Mouse (Mus musculus) kidney, adult 2 months (tissue): ENCODE results near the gene Cnot1. TPM values are rescaled to one million over a fixed set of nuclear protein-coding genes. Genes with fewer than 3 reads are reported as not detected.

Source experiments
- DNase-seq: peaks from one replicate; pipeline ENCODE4 v3.0.0; 2021
- H3K27ac ChIP-seq: fragments of 200-500 bp; 2 replicates; pipeline ENCODE4 v1.5.1; 2012; ENCODE audit warnings: low read depth, low read length, control low read depth, inconsistent platforms; ENCODE audit not compliant: insufficient read depth
- H3K27me3 ChIP-seq: fragments of 200-500 bp; replicated peaks from 2 replicates; pipeline ENCODE4 v1.6.1; 2012; ENCODE audit warnings: mild to moderate bottlenecking, moderate library complexity, low read length, inconsistent platforms; ENCODE audit not compliant: control insufficient read depth, insufficient read depth
- H3K36me3 ChIP-seq: fragments of 200-500 bp; 2 replicates; pipeline ENCODE4 v1.6.1; 2012; ENCODE audit warnings: mild to moderate bottlenecking, moderate library complexity, low read length, inconsistent platforms; ENCODE audit not compliant: control insufficient read depth, insufficient read depth
- H3K4me1 ChIP-seq: fragments of 200-500 bp; 2 replicates; pipeline ENCODE4 v1.6.1; 2011; ENCODE audit warnings: low read length; ENCODE audit not compliant: control insufficient read depth, insufficient read depth
- H3K4me3 ChIP-seq: fragments of 200-500 bp; 2 replicates; pipeline ENCODE4 v1.5.1; 2011; ENCODE audit warnings: mild to moderate bottlenecking, low read depth, low read length, control low read depth; ENCODE audit not compliant: insufficient read depth
- CTCF ChIP-seq: fragments of 200-500 bp; conservative IDR thresholded peaks from 2 replicates; pipeline ENCODE4 v1.5.1; 2011; ENCODE audit warnings: low read depth, mild to moderate bottlenecking, control low read depth, low read length, moderate library complexity, mixed read lengths; ENCODE audit not compliant: insufficient read depth, insufficient read length
- POLR2A ChIP-seq: fragments of 200-500 bp; IDR thresholded peaks from one replicate; pipeline ENCODE4 v1.6.1; 2011; ENCODE audit warnings: low read depth, low read length, control low read depth
- WGBS: fragments of 180-500 bp; shearing (Covaris S2); methylation state at CpG from one replicate; pipeline ENCODE4 v1.1.7; 2018; 5-methylcytosine and 5-hydroxymethylcytosine counted together
- polyA plus RNA-seq: library from polyadenylated mRNA; depleted of rRNA; stranded (reverse); fragments of >200 nt; gene quantifications from 2 replicates; pipeline ENCODE4 v1.2.3, GENCODE M21; 2012

Cnot1 gene
- polyA plus RNA-seq, 1 experiment: 57.4 TPM

GRCm38 (mm10) chr8:95818211-95818610 lies 10.9 kb upstream of the Cnot1 start:
- Histone ChIP-seq H3K4me3 (no peak overlapping the region), H3K27ac (no peak overlapping the region), H3K27me3 (no peaks in the 10 kb centered on the region), H3K36me3 (no peaks in the 10 kb centered on the region), H3K4me1 (no peaks in the 10 kb centered on the region)
- TF ChIP-seq POLR2A: no peak
- no peak for TF ChIP-seq CTCF
- 73% methylated on average over 1 of the region's 1 CpGs for WGBS
- DNase-seq: no peak

- H3K36me3 ChIP-seq: no peaks in the 10 kb centered on the region
- H3K4me3 ChIP-seq: no peak overlapping the region
- no peak for DNase-seq
- no peaks in the 10 kb centered on the region for H3K27me3 ChIP-seq
- TF ChIP-seq POLR2A: no peak
- no peak for TF ChIP-seq CTCF
- H3K27ac ChIP-seq: no peak overlapping the region
- no peaks in the 10 kb centered on the region for H3K4me1 ChIP-seq
- WGBS: 78% methylated on average over 3 of the region's 3 CpGs
These were observed 10.3 kb upstream of the Cnot1 start for GRCm38 (mm10) chr8:95817597-95817996.

- Histone ChIP-seq H3K27me3 (no peaks in the 10 kb centered on the region), H3K36me3 (no peaks in the 10 kb centered on the region), H3K4me3 (no peak overlapping the region), H3K27ac (no peak overlapping the region), H3K4me1 (no peaks in the 10 kb centered on the region)
- no peak for DNase-seq
- TF ChIP-seq POLR2A (no peak), CTCF (no peak)
- 58% methylated on average over 6 of the region's 6 CpGs for WGBS
These were observed 8.9 kb upstream of the Cnot1 start for GRCm38 (mm10) chr8:95816044-95816708.

- 63% methylated on average over 3 of the region's 3 CpGs for WGBS
- Histone ChIP-seq H3K27ac (no peak overlapping the region), H3K27me3 (no peaks in the 10 kb centered on the region), H3K4me1 (peaks cover 9% of the 10 kb centered on the region), H3K36me3 (no peaks in the 10 kb centered on the region), H3K4me3 (no peak overlapping the region)
- TF ChIP-seq POLR2A: no peak
- TF ChIP-seq CTCF: no peak
- no peak for DNase-seq
These were observed 2.9 kb upstream of the Cnot1 start for GRCm38 (mm10) chr8:95810184-95810591.

- 75% methylated on average over 5 of the region's 5 CpGs for WGBS
- no peaks in the 10 kb centered on the region for H3K27me3 ChIP-seq
- DNase-seq: no peak
- no peak overlapping the region for H3K27ac ChIP-seq
- H3K4me1 ChIP-seq: peaks cover 13% of the 10 kb centered on the region
- no peaks in the 10 kb centered on the region for H3K36me3 ChIP-seq
- no peak overlapping the region for H3K4me3 ChIP-seq
- no peak for TF ChIP-seq CTCF
- no peak for TF ChIP-seq POLR2A
These were observed 1.9 kb upstream of the Cnot1 start for GRCm38 (mm10) chr8:95809116-95809515.

- Histone ChIP-seq H3K27ac (no peak overlapping the region), H3K4me1 (peaks cover 13% of the 10 kb centered on the region), H3K27me3 (no peaks in the 10 kb centered on the region), H3K4me3 (no peak overlapping the region), H3K36me3 (no peaks in the 10 kb centered on the region)
- no peak for DNase-seq
- TF ChIP-seq POLR2A: no peak
- no peak for TF ChIP-seq CTCF
- 87% methylated on average over 4 of the region's 4 CpGs for WGBS
These were observed 1.4 kb upstream of the Cnot1 start for GRCm38 (mm10) chr8:95808631-95809030.

GRCm38 (mm10) chr8:95807861-95808260 lies 597 bp upstream of the Cnot1 start:
- WGBS: 0% methylated on average over 20 of the region's 20 CpGs
- TF ChIP-seq POLR2A: peak; percentile 58
- TF ChIP-seq CTCF: no peak
- H3K36me3 ChIP-seq: no peaks in the 10 kb centered on the region
- peak overlapping the region; percentile 92 for H3K27ac ChIP-seq
- H3K27me3 ChIP-seq: no peaks in the 10 kb centered on the region
- peak; percentile 97 for DNase-seq
- peak overlapping the region; percentile 95 for H3K4me3 ChIP-seq
- H3K4me1 ChIP-seq: peaks cover 13% of the 10 kb centered on the region
